In the genomic region with DNA sequence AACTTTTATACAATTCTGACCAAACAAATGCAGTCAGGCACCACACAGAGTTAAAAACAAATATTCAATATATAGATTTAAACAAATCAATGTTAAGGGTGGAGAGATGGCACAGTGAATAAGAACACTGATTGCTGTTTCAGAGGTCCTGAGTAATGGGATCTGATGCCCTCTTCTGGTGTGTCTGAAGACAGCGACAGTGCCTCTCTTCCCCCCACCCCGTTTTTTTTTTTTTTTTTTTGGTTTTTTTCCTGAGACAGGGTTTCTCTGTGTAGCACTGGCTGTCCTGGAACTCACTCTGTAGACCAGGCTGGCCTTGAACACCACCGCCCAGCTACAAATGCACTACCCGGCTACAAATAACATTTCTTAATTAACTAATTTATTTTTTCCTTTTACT, we compare ENCODE assay signal across 15 mouse cellular contexts.
"Had no signal": no experiment of that assay in that cellular context is flagged by ENCODE, and none has a peak within 500 bp of the region (broad histone marks: within the 10 kb centered on the region; RNA-seq: fewer than 3 reads in every experiment).

No protein-coding gene starts in this region.

- DNase-seq: kidney, adult 8-10 months; kidney, postnatal 10 days; kidney, postnatal 36 days; left cerebral cortex, postnatal 4 days; lung, adult 2 months; lung, postnatal 14 days; lung, postnatal 4 days; midbrain, embryonic 14.5 days; thymus, postnatal 25 days had no signal

- H3K27ac ChIP-seq: kidney, embryonic 15.5 days; limb, embryonic 12.5 days; limb, embryonic 15.5 days; liver, embryonic 12.5 days; liver, embryonic 15.5 days had no signal

- H3K4me2 ChIP-seq: kidney, embryonic 15.5 days; limb, embryonic 12.5 days; limb, embryonic 15.5 days; liver, embryonic 12.5 days; liver, embryonic 15.5 days; midbrain, embryonic 11.5 days had no signal

- H3K4me1 ChIP-seq: kidney, embryonic 15.5 days; limb, embryonic 12.5 days; limb, embryonic 15.5 days; liver, embryonic 12.5 days; liver, embryonic 15.5 days had no signal

- H3K4me3 ChIP-seq: kidney, embryonic 15.5 days; limb, embryonic 12.5 days; limb, embryonic 15.5 days; liver, embryonic 12.5 days; liver, embryonic 15.5 days had no signal

- H3K9ac ChIP-seq: kidney, embryonic 15.5 days; limb, embryonic 12.5 days; limb, embryonic 15.5 days; liver, embryonic 12.5 days; liver, embryonic 15.5 days had no signal

- H3K27me3 ChIP-seq: kidney, embryonic 15.5 days; limb, embryonic 12.5 days; limb, embryonic 15.5 days; liver, embryonic 12.5 days; liver, embryonic 15.5 days had no signal

- H3K9me3 ChIP-seq: kidney, embryonic 15.5 days; limb, embryonic 12.5 days; limb, embryonic 15.5 days; liver, embryonic 12.5 days; liver, embryonic 15.5 days had no signal
